9 mouse cellular contexts compared by ENCODE assay signal in the genomic region with DNA sequence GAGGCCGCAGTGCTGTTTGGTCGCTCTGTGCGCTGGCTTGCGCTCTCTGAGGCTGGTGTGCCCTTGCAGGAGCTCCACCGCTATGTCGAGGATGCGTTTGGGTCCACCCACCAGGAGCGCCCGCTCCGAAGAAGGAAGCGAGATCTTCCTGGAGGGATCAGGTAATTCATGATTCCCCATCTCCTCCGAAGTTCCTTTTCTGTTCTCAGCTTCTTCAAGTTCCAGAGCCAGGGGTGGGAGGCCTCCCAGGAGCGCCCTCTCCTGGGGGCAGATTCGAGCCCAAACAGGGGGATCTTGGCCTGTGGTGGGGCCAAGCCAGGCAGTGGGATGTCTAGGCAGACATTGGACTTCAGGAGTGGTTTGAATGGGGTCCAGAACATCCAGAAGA. TPM values are rescaled to one million over a fixed set of nuclear protein-coding genes. Genes with fewer than 3 reads are reported as not detected.
DNase-seq lines count a peak whose midpoint lies in the region; ATAC-seq and TF ChIP-seq lines count a peak whose summit lies in the region.
"Had no signal": no experiment of that assay in that cellular context is flagged by ENCODE, and none has a peak within 500 bp of the region (broad histone marks: within the 10 kb centered on the region; RNA-seq: fewer than 3 reads in every experiment).

No protein-coding gene starts in this region.

- peak overlapping the region; percentile 94 for H3K27ac ChIP-seq in heart, adult 2 months
- H3K27ac ChIP-seq in embryonic facial prominence, embryonic 13.5 days: peak overlapping the region; percentile 93; the same call in 1 of the 2 replicates
- peak overlapping the region; percentile 93; the same call in 1 of the 2 replicates for H3K27ac ChIP-seq in intestine, embryonic 14.5 days (ENCODE audit: low read depth)
- peak overlapping the region; percentile 84 for H3K27ac ChIP-seq in small intestine, adult 2 months (ENCODE audit: insufficient read depth, low read depth, low read length)

- intact Hi-C loops in heart, adult 2 months (cut with DNase I): loop anchor here (5.0 kb wide), 1 partner anchor 207 kb away; a partner anchor contains a TSS
- intact Hi-C loops in heart, postnatal 36 days (cut with DNase I): loop anchor here (5.0 kb wide), 1 partner anchor 207 kb away; a partner anchor contains a TSS

- H3K9me3 ChIP-seq in embryonic facial prominence, embryonic 13.5 days: peaks cover 7% of the 10 kb centered on the region; the same call in 1 of the 2 replicates
- H3K9me3 ChIP-seq in intestine, embryonic 14.5 days (ENCODE audit: control insufficient read depth, low read length): no peaks in the 10 kb centered on the region
- H3K9me3 ChIP-seq: G1E had no signal

- TF ChIP-seq POLR2A in heart, adult 2 months (IDR thresholded peaks at IDR 0.05; ENCODE audit: insufficient read depth, low read depth, low read length): no peak
- no peak for TF ChIP-seq POLR2A in lung, adult 2 months (IDR thresholded peaks at IDR 0.05; ENCODE audit: borderline replicate concordance, extremely low read depth, low read depth, low read length)
- no peak for TF ChIP-seq POLR2A in small intestine, adult 2 months (IDR thresholded peaks at IDR 0.05; ENCODE audit: low read depth, low read length)

- H3K4me3 ChIP-seq in heart, adult 2 months: peak overlapping the region; percentile 50
- peak overlapping the region; percentile 44 for H3K4me3 ChIP-seq in embryonic facial prominence, embryonic 13.5 days
- H3K4me3 ChIP-seq in intestine, embryonic 14.5 days (ENCODE audit: low read depth, low read length): peak overlapping the region; percentile 41
- peak overlapping the region; percentile 60 for H3K4me3 ChIP-seq in lung, adult 2 months (replicated peaks; ENCODE audit: extremely low read depth, low read depth, low read length)
- H3K4me3 ChIP-seq in small intestine, adult 2 months (ENCODE audit: low read depth, low read length): peak overlapping the region; percentile 61

- no peaks in the 10 kb centered on the region for H3K36me3 ChIP-seq in heart, adult 2 months (ENCODE audit: control insufficient read depth, insufficient read depth, low read length)
- H3K36me3 ChIP-seq in embryonic facial prominence, embryonic 13.5 days: no peaks in the 10 kb centered on the region
- no peaks in the 10 kb centered on the region for H3K36me3 ChIP-seq in intestine, embryonic 14.5 days (ENCODE audit: control insufficient read depth, insufficient read depth, low read length)
- no peaks in the 10 kb centered on the region for H3K36me3 ChIP-seq in small intestine, adult 2 months (ENCODE audit: control insufficient read depth, insufficient read depth, low read length)
- H3K36me3 ChIP-seq: G1E had no signal

- 11% methylated on average over 14 of the region's 14 CpGs for WGBS in heart, adult 2 months
- 18% methylated on average over 14 of the region's 14 CpGs for WGBS in embryonic facial prominence, embryonic 13.5 days
- WGBS in intestine, embryonic 14.5 days: 16% methylated on average over 14 of the region's 14 CpGs
- WGBS in lung, adult 2 months: 23% methylated on average over 14 of the region's 14 CpGs
- 11% methylated on average over 14 of the region's 14 CpGs for WGBS in small intestine, adult 2 months

- peak overlapping the region; percentile 76 for H3K4me2 ChIP-seq in embryonic facial prominence, embryonic 13.5 days
- peak overlapping the region; percentile 57 for H3K4me2 ChIP-seq in intestine, embryonic 14.5 days (ENCODE audit: low read length)

- H3K4me1 ChIP-seq in heart, adult 2 months (ENCODE audit: control insufficient read depth, insufficient read depth, low read length): peaks cover 10% of the 10 kb centered on the region
- H3K4me1 ChIP-seq in embryonic facial prominence, embryonic 13.5 days: peaks cover 47% of the 10 kb centered on the region
- peaks cover 32% of the 10 kb centered on the region for H3K4me1 ChIP-seq in intestine, embryonic 14.5 days (replicated peaks; ENCODE audit: control insufficient read depth, insufficient read depth, low read length)
- H3K4me1 ChIP-seq in lung, adult 2 months (ENCODE audit: control insufficient read depth, insufficient read depth, low read length): peaks cover 10% of the 10 kb centered on the region
- H3K4me1 ChIP-seq in small intestine, adult 2 months (ENCODE audit: control insufficient read depth, insufficient read depth, insufficient read length, low read length): peaks cover 19% of the 10 kb centered on the region

- H3K9ac ChIP-seq in heart, adult 2 months (ENCODE audit: low read depth, low read length): peak overlapping the region; percentile 43
- 0 out of 2 replicates have a peak overlapping the region, but pooled peaks have one; percentile 44 for H3K9ac ChIP-seq in embryonic facial prominence, embryonic 13.5 days
- H3K9ac ChIP-seq in intestine, embryonic 14.5 days (ENCODE audit: low read length): peak overlapping the region; percentile 10; the same call in 1 of the 2 replicates

- H3K79me2 ChIP-seq in heart, adult 2 months (replicated peaks; ENCODE audit: control insufficient read depth, insufficient read depth, low read length): no peaks in the 10 kb centered on the region

- H3K27me3 ChIP-seq in heart, adult 2 months (ENCODE audit: control insufficient read depth, insufficient read depth, low read length): no peaks in the 10 kb centered on the region
- H3K27me3 ChIP-seq in embryonic facial prominence, embryonic 13.5 days: peaks cover 14% of the 10 kb centered on the region
- H3K27me3 ChIP-seq in intestine, embryonic 14.5 days (replicated peaks; ENCODE audit: control insufficient read depth, insufficient read depth, low read length): no peaks in the 10 kb centered on the region
- no peaks in the 10 kb centered on the region for H3K27me3 ChIP-seq in small intestine, adult 2 months (ENCODE audit: control insufficient read depth, insufficient read depth, low read length)

- DNase-seq in heart, adult 2 months: peak in 1 of 2 experiments; percentile 45
- no peak for DNase-seq in heart, postnatal 36 days
- peak; percentile 61 for DNase-seq in intestine, embryonic 14.5 days (ENCODE audit: low spot score)
- DNase-seq in lung, adult 2 months: no peak
- no peak for DNase-seq in cerebellum, adult 11-12 months
- DNase-seq in frontal cortex, adult 2 months (ENCODE audit: extremely low spot score in 1 of 2, low spot score in 1 of 2): no peak

- TF ChIP-seq CTCF in heart, adult 2 months (IDR thresholded peaks at IDR 0.05): peak; percentile 47
- TF ChIP-seq CTCF in lung, adult 2 months (IDR thresholded peaks at IDR 0.05; ENCODE audit: insufficient read depth, low read length): no peak
- TF ChIP-seq CTCF in small intestine, adult 2 months (IDR thresholded peaks at IDR 0.05; ENCODE audit: extremely low read depth, insufficient read length, insufficient replicate concordance, low read depth, low read length): peak; percentile 42; the same call in 1 of the 2 replicates

- no peak for ATAC-seq in embryonic facial prominence, embryonic 13.5 days (ENCODE audit: insufficient number of reproducible peaks, insufficient read depth, low FRiP score, low TSS enrichment, low read depth)
- ATAC-seq in intestine, embryonic 14.5 days (replicated peaks; ENCODE audit: low FRiP score, low TSS enrichment, low read depth): no peak

- no peak for TF ChIP-seq EP300 in heart, adult 2 months (IDR thresholded peaks at IDR 0.05; ENCODE audit: insufficient read depth, low read depth, low read length)

RNA-seq across cellular contexts. Expression of a gene that starts 0.6 kb away (rescaled TPM):
- total RNA-seq in heart, adult 2 months (2021): 1 to 10 TPM in 1 of 2 experiments, under 1 TPM in 1; 0.94 to 1.0 TPM
- 1.7 and 2.1 TPM in 2 replicates for polyA plus RNA-seq in heart, adult 2 months (2012; rRNA removed)
- total RNA-seq in heart, postnatal 36 days (2021): 1 to 10 TPM in 1 of 2 experiments, under 1 TPM in 1; 0.98 to 1.1 TPM
- 2.4 and 3.2 TPM in 2 replicates for polyA plus RNA-seq in embryonic facial prominence, embryonic 13.5 days (2015; fragmentation: Nextera tagmentation; extraction: Ambion mirVana)
- 3.5 and 4.3 TPM in 2 replicates for polyA plus RNA-seq in intestine, embryonic 14.5 days (2014; fragmentation: Nextera tagmentation; extraction: Ambion mirVana)
- 10.3 and 12.3 TPM in 2 replicates for polyA plus RNA-seq in lung, adult 2 months (2012; rRNA removed)
- polyA plus RNA-seq in small intestine, adult 2 months (2012; rRNA removed): 8.0 and 8.9 TPM in 2 replicates
- 5.1 and 5.3 TPM in 2 replicates for polyA plus RNA-seq in frontal cortex, adult 2 months (2012; rRNA removed)

RNA-seq across cellular contexts. Expression of a gene that starts 3.2 kb away (rescaled TPM):
- 10 to 100 TPM; 24.2 to 29.2 TPM for total RNA-seq in heart, adult 2 months (2021)
- 59.7 and 77.7 TPM in 2 replicates for polyA plus RNA-seq in heart, adult 2 months (2012; rRNA removed)
- total RNA-seq in heart, postnatal 36 days (2021): 10 to 100 TPM; 20.8 to 26.8 TPM
- 199 and 213 TPM in 2 replicates for polyA plus RNA-seq in embryonic facial prominence, embryonic 13.5 days (2015; fragmentation: Nextera tagmentation; extraction: Ambion mirVana)
- polyA plus RNA-seq in intestine, embryonic 14.5 days (2014; fragmentation: Nextera tagmentation; extraction: Ambion mirVana): 204 and 220 TPM in 2 replicates
- polyA plus RNA-seq in lung, adult 2 months (2012; rRNA removed): 210 and 228 TPM in 2 replicates
- 49.1 and 49.5 TPM in 2 replicates for polyA plus RNA-seq in small intestine, adult 2 months (2012; rRNA removed)
- polyA plus RNA-seq in frontal cortex, adult 2 months (2012; rRNA removed): 15.1 and 15.2 TPM in 2 replicates

RNA-seq across cellular contexts. Expression of a gene that starts 27.7 kb away (rescaled TPM):
- total RNA-seq in heart, adult 2 months (2021): 100 to 1,000 TPM; 113 to 132 TPM
- 205 and 206 TPM in 2 replicates for polyA plus RNA-seq in heart, adult 2 months (2012; rRNA removed)
- total RNA-seq in heart, postnatal 36 days (2021): 100 to 1,000 TPM; 115 to 120 TPM
- polyA plus RNA-seq in embryonic facial prominence, embryonic 13.5 days (2015; fragmentation: Nextera tagmentation; extraction: Ambion mirVana): 7.1 and 7.2 TPM in 2 replicates
- 3.9 and 4.3 TPM in 2 replicates for polyA plus RNA-seq in intestine, embryonic 14.5 days (2014; fragmentation: Nextera tagmentation; extraction: Ambion mirVana)
- 35.5 and 41.9 TPM in 2 replicates for polyA plus RNA-seq in lung, adult 2 months (2012; rRNA removed)
- polyA plus RNA-seq in small intestine, adult 2 months (2012; rRNA removed): 30.9 and 46.4 TPM in 2 replicates
- 32.5 and 33.6 TPM in 2 replicates for polyA plus RNA-seq in frontal cortex, adult 2 months (2012; rRNA removed)

RNA-seq across cellular contexts. Expression of a gene that starts 27.9 kb away (rescaled TPM):
- total RNA-seq in heart, adult 2 months (2021): not detected
- polyA plus RNA-seq in heart, adult 2 months (2012; rRNA removed): 0.38 and 0.53 TPM in 2 replicates
- not detected for total RNA-seq in heart, postnatal 36 days (2021)
- polyA plus RNA-seq in embryonic facial prominence, embryonic 13.5 days (2015; fragmentation: Nextera tagmentation; extraction: Ambion mirVana): 0.41 TPM in 1 of 2 replicates, not detected in the other
- 0.99 and 1.0 TPM in 2 replicates for polyA plus RNA-seq in intestine, embryonic 14.5 days (2014; fragmentation: Nextera tagmentation; extraction: Ambion mirVana)
- not detected in 2 replicates for polyA plus RNA-seq in lung, adult 2 months (2012; rRNA removed)
- 0.41 TPM in 1 of 2 replicates, not detected in the other for polyA plus RNA-seq in small intestine, adult 2 months (2012; rRNA removed)
- polyA plus RNA-seq in frontal cortex, adult 2 months (2012; rRNA removed): 0.15 TPM in 1 of 2 replicates, not detected in the other

RNA-seq across cellular contexts. Expression of a gene that starts 46.2 kb away (rescaled TPM):
- under 1 TPM; 0.31 to 0.43 TPM for total RNA-seq in heart, adult 2 months (2021)
- polyA plus RNA-seq in heart, adult 2 months (2012; rRNA removed): 0.56 and 0.92 TPM in 2 replicates
- total RNA-seq in heart, postnatal 36 days (2021): under 1 TPM; 0.38 to 0.44 TPM
- 0.56 and 0.72 TPM in 2 replicates for polyA plus RNA-seq in embryonic facial prominence, embryonic 13.5 days (2015; fragmentation: Nextera tagmentation; extraction: Ambion mirVana)
- 0.24 and 0.37 TPM in 2 replicates for polyA plus RNA-seq in intestine, embryonic 14.5 days (2014; fragmentation: Nextera tagmentation; extraction: Ambion mirVana)
- polyA plus RNA-seq in lung, adult 2 months (2012; rRNA removed): 2.5 and 3.5 TPM in 2 replicates
- 5.5 and 10.4 TPM in 2 replicates for polyA plus RNA-seq in small intestine, adult 2 months (2012; rRNA removed)
- 15.5 and 17.7 TPM in 2 replicates for polyA plus RNA-seq in frontal cortex, adult 2 months (2012; rRNA removed)
